Mouse (Mus musculus) CH12F3 (cell line): ENCODE measurements around the gene Stard7.

ENCODE experiments used
- in situ Hi-C: fragments of 300-500 bp; cut with MboI; formaldehyde crosslinking; loops from 2 replicates; pipeline ENCODE4 v1.14.3; 2020; ENCODE audit warnings: low sequenced_read_pairs

Gene Stard7

GRCm38 (mm10) chr2:127347147-127347985, 77.3 kb downstream of the Stard7 start:
- in situ Hi-C loops, result loop anchor here (10.0 kb wide), 1 partner anchor 93 kb away; no protein-coding TSS in a partner anchor
